Mouse (Mus musculus) G1E (cell line): ENCODE results near the gene Arhgap45.

Source experiments
- CTCF ChIP-seq: IDR thresholded peaks from 2 replicates; pipeline ENCODE4 v1.5.1; 2012; ENCODE audit warnings: low read depth, low read length, inconsistent platforms, mixed read lengths
- GATA1 ChIP-seq: IDR thresholded peaks from 2 replicates; pipeline ENCODE4 v1.6.1; 2012; ENCODE audit warnings: borderline replicate concordance, low read length, inconsistent platforms, mixed read lengths
- GATA2 ChIP-seq: IDR thresholded peaks from 2 replicates; pipeline ENCODE4 v1.6.1; 2012; ENCODE audit warnings: low read depth, low read length, inconsistent platforms, borderline replicate concordance
- TAL1 ChIP-seq: conservative IDR thresholded peaks from 2 replicates; pipeline ENCODE4 v1.6.1; 2012; ENCODE audit warnings: low read depth, low read length, inconsistent platforms, mixed read lengths

DNA sequence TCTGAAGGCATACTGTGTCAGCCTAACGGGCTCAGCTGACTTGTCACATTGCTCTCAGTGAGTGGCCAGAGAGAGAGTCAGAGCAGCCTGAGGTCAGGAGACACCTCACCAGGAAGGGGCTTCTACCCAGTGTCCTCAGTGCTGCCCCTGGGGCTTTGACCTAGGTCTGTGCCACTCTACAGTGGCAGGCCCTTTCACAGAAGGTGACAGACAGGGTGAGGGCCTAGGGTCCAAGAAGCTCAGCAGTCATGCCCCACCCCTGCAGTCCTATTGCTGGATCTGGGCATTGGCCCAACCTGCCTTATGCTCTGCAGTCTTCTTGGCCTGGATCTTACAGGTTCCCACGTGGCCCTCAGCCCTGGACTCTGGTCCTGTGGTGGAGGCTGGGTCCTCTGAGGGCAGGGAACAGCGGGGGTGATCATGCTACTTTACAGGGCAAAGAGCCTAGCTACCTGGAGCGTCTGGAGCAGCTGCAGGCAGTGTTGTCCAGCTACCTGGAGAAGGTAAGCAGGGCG lies 49.5 kb upstream of the Arhgap45 start:
- TF ChIP-seq CTCF (no peak), GATA2 (no peak), TAL1 (no peak), GATA1 (no peak)
